Mouse (Mus musculus): ENCODE results near the gene Fam163a. TPM values are rescaled to one million over a fixed set of nuclear protein-coding genes. Genes with fewer than 3 reads are reported as not detected.

Gene Fam163a
- total and polyA plus RNA-seq, 2 experiments from 2014 or later = 4.8 to 5.6 TPM

DNA sequence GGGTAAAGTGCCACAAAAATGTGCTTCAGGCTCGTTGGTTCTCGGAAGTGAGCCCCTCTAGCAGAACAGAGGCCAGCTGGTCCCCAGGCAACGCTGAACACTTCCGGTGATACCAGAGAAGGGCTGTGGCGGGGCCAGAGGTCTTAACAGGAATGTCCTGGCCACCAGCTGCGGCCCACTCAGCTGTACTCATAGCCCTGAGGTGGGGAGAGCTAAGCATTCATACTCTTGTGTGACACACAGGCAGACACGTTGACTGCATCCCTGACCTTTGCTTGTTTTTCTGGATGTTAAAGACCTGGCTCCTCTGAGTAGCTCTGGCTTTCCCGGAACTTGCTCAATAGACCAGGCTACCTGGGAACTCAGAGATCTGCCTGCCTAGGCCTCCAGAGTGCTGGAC, 130.3 kb downstream of the Fam163a start:
- no peak overlapping the region for H3K4me3 ChIP-seq (ENCODE audit: low read depth, low read length)
- DNase-seq (ENCODE audit: low spot score) = no peak
- H3K27me3 ChIP-seq (ENCODE audit: insufficient read depth, low read length) = no peaks in the 10 kb centered on the region
- H3K9ac ChIP-seq (replicated peaks; ENCODE audit: low read length, poor library complexity, severe bottlenecking) = no peak overlapping the region
- H3K9me3 ChIP-seq (ENCODE audit: low read length) = no peaks in the 10 kb centered on the region
- no peak for ATAC-seq (ENCODE audit: low FRiP score)
- H3K4me1 ChIP-seq (ENCODE audit: insufficient read depth, low read length) = no peaks in the 10 kb centered on the region
- no peak for TF ChIP-seq CTCF (IDR thresholded peaks at IDR 0.05)
- no peak overlapping the region for H3K27ac ChIP-seq (ENCODE audit: low read depth, low read length)
- no peak overlapping the region for H3K4me2 ChIP-seq (ENCODE audit: low read depth, low read length, poor library complexity, severe bottlenecking)
- H3K36me3 ChIP-seq (ENCODE audit: insufficient read depth, low read length) = no peaks in the 10 kb centered on the region
- 79% methylated on average over 8 of the region's 8 CpGs for WGBS

DNA sequence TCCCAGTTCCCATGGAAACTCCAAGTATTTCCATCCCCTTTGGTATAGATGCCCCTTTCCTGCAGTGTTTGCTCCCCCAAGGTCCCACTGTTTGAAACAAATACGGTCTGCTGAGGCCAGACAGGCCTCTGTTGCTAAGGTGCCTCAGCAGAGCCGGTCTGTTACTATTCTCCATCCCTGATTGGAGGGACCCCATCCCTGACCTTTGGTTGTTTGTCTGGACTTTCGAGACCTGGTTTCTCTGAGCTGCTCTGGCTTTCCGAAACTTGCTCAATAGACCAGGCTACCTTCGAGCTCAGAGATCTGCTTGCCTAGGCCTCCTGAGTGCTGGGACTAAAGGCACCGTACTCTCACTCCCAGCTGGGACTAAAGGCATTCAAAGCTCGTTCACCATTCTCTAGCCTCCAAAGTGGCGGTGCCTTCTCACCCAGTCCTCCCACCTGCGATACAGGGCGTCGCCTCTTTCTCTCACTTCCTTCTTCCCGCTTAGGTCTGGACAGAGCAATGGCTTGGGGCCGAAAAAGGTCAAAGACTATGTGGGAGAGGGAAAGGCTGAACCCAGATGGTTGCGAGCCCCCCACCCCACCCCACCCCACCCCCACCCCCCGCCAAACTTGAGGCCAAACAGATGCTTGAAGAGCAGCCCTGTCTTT, 131.5 kb downstream of the Fam163a start:
- TF ChIP-seq CTCF (IDR thresholded peaks at IDR 0.05) = no peak
- Histone ChIP-seq H3K36me3 (ENCODE audit: insufficient read depth, low read length) (no peaks in the 10 kb centered on the region), H3K9me3 (ENCODE audit: low read length) (no peaks in the 10 kb centered on the region), H3K4me2 (ENCODE audit: low read depth, low read length, poor library complexity, severe bottlenecking) (no peak overlapping the region), H3K9ac (replicated peaks; ENCODE audit: low read length, poor library complexity, severe bottlenecking) (no peak overlapping the region), H3K27me3 (ENCODE audit: insufficient read depth, low read length) (no peaks in the 10 kb centered on the region), H3K4me3 (ENCODE audit: low read depth, low read length) (no peak overlapping the region), H3K27ac (ENCODE audit: low read depth, low read length) (no peak overlapping the region), H3K4me1 (ENCODE audit: insufficient read depth, low read length) (no peaks in the 10 kb centered on the region)
- ATAC-seq (ENCODE audit: low FRiP score) (no peak), DNase-seq (ENCODE audit: low spot score) (no peak)
- WGBS = 64% methylated on average over 15 of the region's 15 CpGs

DNA sequence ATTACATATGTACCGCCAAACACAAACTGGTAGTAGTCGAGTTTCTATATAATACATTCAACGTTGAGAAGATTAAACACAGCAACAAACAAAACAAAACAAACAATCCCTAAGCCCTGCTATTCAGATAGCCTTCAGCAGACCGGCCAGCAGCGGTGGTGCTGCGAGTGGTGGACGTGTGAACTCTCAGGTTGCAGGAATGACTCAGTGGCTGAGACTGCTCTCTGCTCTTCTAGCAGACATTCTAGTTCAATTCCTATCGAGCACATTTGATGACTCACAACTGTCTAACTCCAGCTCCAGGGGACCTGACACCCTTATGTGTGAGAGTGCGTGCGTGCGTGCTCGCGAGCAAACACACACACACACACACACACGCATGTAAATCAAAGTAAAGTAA, 134.7 kb downstream of the Fam163a start:
- Histone ChIP-seq H3K9ac (replicated peaks; ENCODE audit: low read length, poor library complexity, severe bottlenecking) (no peak overlapping the region), H3K4me3 (ENCODE audit: low read depth, low read length) (no peak overlapping the region), H3K9me3 (ENCODE audit: low read length) (no peaks in the 10 kb centered on the region), H3K4me2 (ENCODE audit: low read depth, low read length, poor library complexity, severe bottlenecking) (no peak overlapping the region), H3K27me3 (ENCODE audit: insufficient read depth, low read length) (no peaks in the 10 kb centered on the region), H3K4me1 (ENCODE audit: insufficient read depth, low read length) (no peaks in the 10 kb centered on the region), H3K27ac (ENCODE audit: low read depth, low read length) (no peak overlapping the region), H3K36me3 (ENCODE audit: insufficient read depth, low read length) (no peaks in the 10 kb centered on the region; the same call in 1 of the 2 replicates)
- TF ChIP-seq CTCF (IDR thresholded peaks at IDR 0.05) = no peak
- WGBS = 89% methylated on average over 14 of the region's 14 CpGs
- ATAC-seq (ENCODE audit: low FRiP score) = no peak
- DNase-seq (ENCODE audit: low spot score) = no peak

GRCm38 (mm10) chr1:156066133-156066532, 138.7 kb downstream of the Fam163a start:
- DNase-seq (ENCODE audit: low spot score) (no peak), ATAC-seq (ENCODE audit: low FRiP score) (no peak)
- Histone ChIP-seq H3K9ac (replicated peaks; ENCODE audit: low read length, poor library complexity, severe bottlenecking) (no peak overlapping the region), H3K4me1 (ENCODE audit: insufficient read depth, low read length) (no peaks in the 10 kb centered on the region), H3K27me3 (ENCODE audit: insufficient read depth, low read length) (no peaks in the 10 kb centered on the region), H3K9me3 (ENCODE audit: low read length) (no peaks in the 10 kb centered on the region), H3K4me3 (ENCODE audit: low read depth, low read length) (no peak overlapping the region), H3K4me2 (ENCODE audit: low read depth, low read length, poor library complexity, severe bottlenecking) (no peak overlapping the region), H3K27ac (ENCODE audit: low read depth, low read length) (no peak overlapping the region), H3K36me3 (ENCODE audit: insufficient read depth, low read length) (peaks cover 12% of the 10 kb centered on the region)
- WGBS = 75% methylated on average over 3 of the region's 3 CpGs
- no peak for TF ChIP-seq CTCF (IDR thresholded peaks at IDR 0.05)

DNA sequence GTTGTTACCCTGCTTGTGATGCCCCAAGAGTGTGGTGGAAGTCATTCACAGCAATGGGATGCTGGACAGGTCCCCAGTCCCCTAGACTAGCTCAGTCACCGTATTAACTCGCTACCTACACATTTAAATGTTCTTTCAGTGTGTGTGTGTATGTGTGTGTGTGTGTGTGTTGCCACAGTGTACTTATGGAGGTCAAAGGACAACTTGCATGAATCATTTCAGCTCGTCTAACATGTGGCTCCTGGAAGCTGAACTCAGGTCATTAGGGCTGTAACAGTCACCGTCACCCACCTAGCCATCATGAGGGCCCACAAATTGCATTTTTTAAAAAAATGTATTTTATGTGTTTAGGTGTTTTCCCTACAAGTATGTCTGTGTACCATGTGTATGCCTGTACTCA, 142.6 kb downstream of the Fam163a start:
- no peak for TF ChIP-seq CTCF (IDR thresholded peaks at IDR 0.05)
- Histone ChIP-seq H3K4me3 (ENCODE audit: low read depth, low read length) (no peak overlapping the region), H3K9me3 (ENCODE audit: low read length) (no peaks in the 10 kb centered on the region), H3K9ac (replicated peaks; ENCODE audit: low read length, poor library complexity, severe bottlenecking) (no peak overlapping the region), H3K36me3 (ENCODE audit: insufficient read depth, low read length) (peaks cover 15% of the 10 kb centered on the region), H3K27me3 (ENCODE audit: insufficient read depth, low read length) (no peaks in the 10 kb centered on the region), H3K27ac (ENCODE audit: low read depth, low read length) (no peak overlapping the region), H3K4me2 (ENCODE audit: low read depth, low read length, poor library complexity, severe bottlenecking) (no peak overlapping the region), H3K4me1 (ENCODE audit: insufficient read depth, low read length) (no peaks in the 10 kb centered on the region)
- WGBS = 95% methylated on average over 4 of the region's 4 CpGs
- no peak for DNase-seq (ENCODE audit: low spot score)
- no peak for ATAC-seq (ENCODE audit: low FRiP score)

- Histone ChIP-seq H3K27ac (ENCODE audit: low read depth, low read length) (no peak overlapping the region), H3K4me3 (ENCODE audit: low read depth, low read length) (no peak overlapping the region), H3K9ac (replicated peaks; ENCODE audit: low read length, poor library complexity, severe bottlenecking) (no peak overlapping the region), H3K27me3 (ENCODE audit: insufficient read depth, low read length) (no peaks in the 10 kb centered on the region), H3K4me2 (ENCODE audit: low read depth, low read length, poor library complexity, severe bottlenecking) (no peak overlapping the region), H3K9me3 (ENCODE audit: low read length) (no peaks in the 10 kb centered on the region), H3K36me3 (ENCODE audit: insufficient read depth, low read length) (peaks cover 15% of the 10 kb centered on the region), H3K4me1 (ENCODE audit: insufficient read depth, low read length) (no peaks in the 10 kb centered on the region)
- 83% methylated on average over 2 of the region's 2 CpGs for WGBS
- DNase-seq (ENCODE audit: low spot score) (no peak), ATAC-seq (ENCODE audit: low FRiP score) (no peak)
- TF ChIP-seq CTCF (IDR thresholded peaks at IDR 0.05) = no peak
These were observed 146.6 kb downstream of the Fam163a start for GRCm38 (mm10) chr1:156058207-156058606.
